Mouse (Mus musculus) kidney, adult 8-10 months (tissue): Measurements from ENCODE around the gene Gmds.

Experiments used
- DNase-seq, 2 experiments: peaks; one replicate each; pipeline ENCODE4 v3.0.0; 2022

Gene Gmds

DNA sequence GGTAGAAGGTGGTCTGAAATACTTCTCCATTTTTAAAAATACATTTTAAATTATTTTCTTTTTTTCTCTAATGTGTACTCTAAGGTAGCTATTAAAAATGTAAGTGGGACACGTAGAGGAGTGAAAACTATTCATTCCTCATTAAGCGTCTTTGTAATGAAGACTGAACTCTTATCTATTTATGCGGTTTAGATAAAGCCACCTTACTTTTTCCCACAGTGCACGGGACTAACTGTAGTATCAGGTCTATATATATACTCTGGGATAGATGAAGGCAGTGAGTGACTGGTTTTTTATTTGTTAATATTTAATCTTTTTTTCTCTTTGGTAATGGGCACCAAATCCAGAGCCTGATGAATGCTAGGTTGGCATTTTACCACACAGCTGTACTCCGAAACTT lies 478.3 kb downstream of the Gmds start:
- DNase-seq, result no peak

- no peak for DNase-seq
These were observed 484.5 kb downstream of the Gmds start for GRCm38 (mm10) chr13:31854000-31854399.

DNA sequence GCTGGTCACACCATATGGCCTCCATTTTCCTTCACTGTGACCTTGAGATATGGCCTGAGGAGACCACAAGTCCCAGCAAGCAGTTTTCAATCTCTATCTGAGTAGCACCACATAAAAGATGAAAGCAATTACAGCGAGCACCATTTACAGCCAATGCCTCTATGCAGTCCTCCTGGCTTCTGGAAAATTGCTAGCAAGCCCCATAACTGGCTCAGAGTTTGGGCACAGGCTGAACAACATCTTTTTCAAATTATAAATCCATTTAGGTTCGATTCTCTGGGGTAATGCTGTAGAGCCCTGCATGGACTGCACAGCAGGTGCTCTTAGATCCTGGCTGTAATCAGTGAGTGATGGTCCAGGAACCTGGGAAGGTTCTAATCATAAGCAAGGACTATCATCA lies 485.0 kb downstream of the Gmds start:
- no peak for DNase-seq

- peak in 1 of 2 experiments; percentile 20 for DNase-seq
These were observed 489.1 kb downstream of the Gmds start for GRCm38 (mm10) chr13:31849258-31849971.

GRCm38 (mm10) chr13:31835802-31836201 lies 502.7 kb downstream of the Gmds start:
- DNase-seq, result no peak

DNA sequence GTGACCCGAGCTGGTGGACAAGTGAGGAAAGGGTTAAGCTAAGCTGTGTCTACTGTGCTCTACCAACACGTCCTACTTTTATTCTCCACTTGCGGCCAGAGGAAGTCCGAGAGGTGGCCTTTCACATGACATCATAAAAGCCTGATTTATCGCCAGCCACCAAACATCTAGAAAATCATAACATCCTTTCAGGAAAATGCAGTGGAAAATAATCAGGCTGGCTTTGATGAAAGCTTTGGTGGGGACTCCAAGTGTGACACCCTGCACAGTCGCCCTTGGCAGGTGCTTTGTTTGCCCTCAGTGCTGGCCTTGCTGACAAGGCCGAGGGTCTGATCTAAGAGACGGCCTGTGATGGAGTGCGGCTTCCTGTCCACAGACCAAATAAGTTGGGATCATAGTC lies 508.2 kb downstream of the Gmds start:
- DNase-seq, result no peak

DNA sequence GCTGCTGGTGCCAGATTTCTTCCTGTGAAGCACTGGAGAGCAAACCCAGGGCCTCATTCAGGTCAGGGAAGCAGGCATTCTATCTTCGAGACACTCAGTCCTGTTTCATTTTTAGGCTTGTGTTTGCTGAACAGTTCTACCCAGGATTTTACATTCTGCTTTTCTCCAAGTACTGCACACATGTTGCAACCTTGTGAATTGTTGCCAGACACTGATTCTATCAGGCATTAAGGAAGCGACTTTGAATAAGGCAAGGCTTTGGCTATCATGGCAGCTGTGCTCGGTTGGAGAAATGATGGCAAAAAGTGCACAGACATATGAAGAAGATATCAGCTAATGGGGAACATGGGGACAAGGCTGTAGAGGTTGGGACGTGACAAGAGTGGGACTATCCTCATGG lies 510.1 kb downstream of the Gmds start:
- no peak for DNase-seq

GRCm38 (mm10) chr13:31827820-31828332 lies 510.7 kb downstream of the Gmds start:
- no peak for DNase-seq

- no peak for DNase-seq
These were observed 511.4 kb downstream of the Gmds start for GRCm38 (mm10) chr13:31827160-31827559.

DNA sequence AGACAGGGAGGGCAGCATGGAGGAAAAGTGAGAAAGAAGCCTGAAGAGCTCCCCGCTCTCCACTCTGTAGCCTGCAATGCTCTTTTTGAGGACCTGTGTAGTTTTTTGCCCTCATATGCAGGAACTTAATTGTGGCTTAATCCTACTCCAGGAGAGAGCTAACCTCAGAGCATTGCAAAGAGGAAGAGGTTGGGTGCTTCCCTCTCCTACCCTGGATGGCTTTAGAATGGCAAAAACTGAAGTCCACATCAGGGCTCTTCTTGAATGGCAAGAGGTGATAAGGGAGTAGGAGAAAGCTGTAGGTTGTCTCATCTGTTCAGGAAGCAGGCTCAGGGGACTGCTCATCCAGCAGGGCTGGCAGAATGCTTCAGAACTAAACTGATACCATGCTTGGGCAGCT lies 513.4 kb downstream of the Gmds start:
- DNase-seq, result no peak

DNA sequence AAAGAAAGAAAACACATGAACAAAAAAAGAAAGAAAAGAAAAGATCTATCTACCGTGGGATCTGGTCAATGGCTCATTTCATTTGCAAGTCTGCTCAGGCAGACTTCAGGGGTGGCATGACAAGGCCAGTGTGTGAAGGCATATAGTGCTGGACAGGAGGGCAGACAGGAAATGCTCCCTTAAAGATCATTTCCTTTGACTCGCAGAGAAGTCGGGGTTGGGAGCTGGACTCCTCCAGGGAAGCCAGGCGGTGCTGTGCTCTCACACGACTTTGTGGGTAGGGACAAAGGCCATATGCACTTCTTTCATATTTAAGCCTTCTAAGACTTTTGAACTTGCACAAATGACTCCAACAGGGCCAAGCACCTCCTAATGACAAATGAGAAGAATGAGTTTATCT lies 515.2 kb downstream of the Gmds start:
- DNase-seq, result no peak

DNA sequence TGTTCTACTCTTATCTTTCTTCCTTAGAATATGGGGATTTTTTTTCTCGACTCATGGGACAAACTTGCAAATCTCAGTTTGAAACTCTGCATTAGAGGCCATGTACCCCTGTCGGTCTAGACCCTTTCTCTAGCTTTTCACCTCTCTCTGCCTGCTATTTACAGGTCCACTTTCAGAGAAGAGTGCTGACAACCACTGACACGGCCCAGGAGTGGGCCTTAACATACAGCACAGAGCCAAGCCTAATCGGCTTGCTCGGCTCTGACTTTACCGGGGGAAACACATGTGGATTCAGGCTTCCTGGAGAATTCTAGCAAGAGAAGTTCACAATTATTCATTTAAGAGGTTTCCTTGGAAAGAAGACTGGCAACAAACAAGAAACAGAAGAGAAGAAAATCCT lies 517.5 kb downstream of the Gmds start:
- DNase-seq, result no peak

DNA sequence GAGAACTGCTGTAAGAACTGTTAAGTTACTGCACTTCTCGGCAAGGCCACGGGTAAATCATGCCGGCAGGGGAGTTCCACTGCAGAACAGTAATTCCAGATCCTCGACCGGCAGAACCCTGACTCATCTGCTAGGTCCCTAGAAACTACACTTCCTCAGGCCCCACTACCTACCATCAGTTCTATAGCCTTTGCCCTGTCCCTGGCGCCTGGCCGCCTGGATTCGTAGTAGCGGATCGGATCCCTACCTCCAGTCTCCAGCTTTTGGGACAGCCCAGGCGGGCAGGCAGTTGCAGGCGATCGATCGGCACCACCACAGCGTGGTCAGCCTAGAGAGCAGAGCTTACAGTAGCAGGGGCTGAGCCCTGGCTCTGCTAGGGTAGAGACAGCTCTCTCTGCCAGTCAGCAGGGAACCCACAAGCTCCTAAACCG lies 517.9 kb downstream of the Gmds start:
- no peak for DNase-seq

GRCm38 (mm10) chr13:31819664-31820405 lies 518.7 kb downstream of the Gmds start:
- DNase-seq, result no peak

GRCm38 (mm10) chr13:31818337-31818736 lies 520.2 kb downstream of the Gmds start:
- DNase-seq, result no peak

DNA sequence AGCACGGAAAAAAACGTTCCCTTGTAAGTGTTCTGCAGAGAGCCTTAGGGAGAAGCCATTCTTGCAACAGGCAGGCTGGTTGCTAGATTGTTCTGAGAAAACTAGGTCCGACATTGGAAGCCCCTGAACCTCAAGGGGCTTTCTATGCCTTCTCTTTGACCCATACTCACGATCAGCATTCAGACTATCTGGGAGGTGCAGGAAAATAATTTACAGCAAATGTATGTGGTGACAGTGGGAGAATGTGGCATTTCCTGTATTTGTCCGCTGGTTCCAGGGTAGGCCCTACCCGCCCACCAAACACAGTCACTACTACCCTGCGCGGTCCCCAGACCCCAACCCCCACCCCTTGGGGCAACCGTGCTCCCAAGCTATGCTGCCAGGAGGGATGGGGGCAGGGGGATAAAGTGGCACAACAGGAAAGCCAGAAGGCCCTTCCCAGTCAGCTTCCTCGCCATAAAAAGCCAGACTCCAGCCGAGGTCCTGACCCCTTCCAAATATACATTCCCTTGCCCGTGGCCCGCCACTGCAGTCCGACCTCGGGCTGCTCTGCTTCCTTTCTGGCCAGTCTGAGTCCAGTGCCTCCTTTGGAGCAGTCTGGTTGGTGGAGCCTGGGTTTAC lies 523.0 kb downstream of the Gmds start:
- no peak for DNase-seq

DNA sequence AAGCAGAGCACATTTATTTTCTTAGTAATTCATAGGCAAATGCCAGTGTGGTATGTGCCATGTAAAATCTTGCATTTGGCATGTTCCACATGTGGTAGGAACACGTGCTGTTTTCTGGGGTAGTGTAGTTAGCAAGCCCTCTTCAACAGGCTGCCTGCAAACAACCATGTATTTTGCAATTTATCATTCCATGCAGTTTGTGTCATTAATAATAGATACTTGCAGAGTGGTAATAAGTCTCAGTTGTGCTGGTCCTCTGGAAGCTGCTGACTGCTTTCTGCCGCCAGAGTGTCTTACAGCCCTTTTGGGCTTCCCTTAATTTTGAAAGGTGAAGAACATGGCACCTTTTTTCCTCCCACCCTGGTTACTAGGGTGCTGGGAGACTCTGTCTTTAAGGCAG lies 525.8 kb downstream of the Gmds start:
- DNase-seq, result no peak

- DNase-seq, result no peak
These were observed 527.0 kb downstream of the Gmds start for GRCm38 (mm10) chr13:31811542-31812021.

GRCm38 (mm10) chr13:31810693-31811541 lies 527.6 kb downstream of the Gmds start:
- no peak for DNase-seq

GRCm38 (mm10) chr13:31810375-31810692 lies 528.2 kb downstream of the Gmds start:
- DNase-seq, result no peak

GRCm38 (mm10) chr13:31809701-31810100 lies 528.8 kb downstream of the Gmds start:
- DNase-seq, result no peak

- DNase-seq, result no peak
These were observed 529.6 kb downstream of the Gmds start for GRCm38 (mm10) chr13:31808804-31809420.
